Mouse (Mus musculus): ENCODE results near the gene Olfr558.

DNA sequence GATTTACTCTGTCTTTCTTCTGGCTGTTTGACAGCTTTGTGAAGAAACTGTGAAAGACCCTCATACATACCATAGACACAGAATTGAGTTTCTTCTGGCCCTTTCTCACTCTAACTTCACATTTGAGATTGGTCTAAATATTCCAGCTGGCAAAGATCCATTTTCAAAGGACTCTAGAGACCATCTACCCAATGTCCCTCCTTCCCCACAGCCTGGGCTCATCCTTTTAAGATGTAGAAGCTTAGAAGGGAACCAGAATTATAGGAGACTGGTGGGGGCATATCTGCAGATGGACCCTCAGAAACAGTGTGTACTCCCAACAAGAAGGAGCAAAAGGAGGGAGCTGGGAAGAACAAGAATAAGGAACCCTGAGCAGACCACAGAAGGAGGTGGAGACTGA is at the start of gene Olfr558:
- no peak for TF ChIP-seq CTCF (IDR thresholded peaks at IDR 0.05; ENCODE audit: low read depth)
- TF ChIP-seq EP300 (IDR thresholded peaks at IDR 0.05; ENCODE audit: low read depth), result no peak
